Mouse (Mus musculus) cerebellum, postnatal 14 days (tissue): ENCODE results near the gene Lmntd2.

ENCODE experiments used
- DNase-seq, 2 experiments: peaks; one replicate each; pipeline ENCODE4 v3.0.0; 2021; ENCODE audit warnings: mixed read lengths in 2 of 2

Gene Lmntd2

GRCm38 (mm10) chr7:141190220-141190619, 23.7 kb downstream of the Lmntd2 start:
- DNase-seq: no peak

- no peak for DNase-seq
Observed at GRCm38 (mm10) chr7:141188733-141189132, 25.1 kb downstream of the Lmntd2 start.

- no peak for DNase-seq
Observed at GRCm38 (mm10) chr7:141188194-141188593, 25.7 kb downstream of the Lmntd2 start.

- peak; percentile 94 for DNase-seq
Observed at GRCm38 (mm10) chr7:141176173-141176572, 37.7 kb downstream of the Lmntd2 start.

GRCm38 (mm10) chr7:141175068-141175467, 38.8 kb downstream of the Lmntd2 start:
- DNase-seq: no peak

- DNase-seq: no peak
Observed at GRCm38 (mm10) chr7:141173323-141173850, 40.5 kb downstream of the Lmntd2 start.

- DNase-seq: peak; percentile 95
Observed at GRCm38 (mm10) chr7:141172116-141173006, 41.5 kb downstream of the Lmntd2 start, which contains the start of gene Rnh1. Gene Rnh1, minus strand, starts transcription at chr7:141172857.

GRCm38 (mm10) chr7:141169866-141170265, 44.0 kb downstream of the Lmntd2 start:
- no peak for DNase-seq

DNA sequence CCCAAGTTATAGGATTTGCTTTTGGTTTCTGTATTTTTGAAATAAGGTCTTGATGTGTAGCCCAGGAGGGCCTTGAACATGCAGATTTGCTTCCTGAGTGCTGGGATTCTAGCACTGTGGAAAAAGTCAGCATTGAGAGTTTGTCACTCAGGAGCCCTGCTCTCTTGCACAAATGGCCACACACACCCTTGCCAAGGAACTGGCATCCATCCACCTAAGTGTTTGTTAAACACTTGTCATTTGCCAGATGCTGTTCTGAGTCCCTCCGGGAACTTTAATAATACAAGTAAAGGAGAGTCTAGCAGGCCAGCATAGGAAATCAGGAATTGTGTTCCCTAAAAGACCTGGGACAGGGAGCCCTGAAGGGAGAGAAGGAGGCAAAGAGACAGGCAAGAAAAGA, 44.6 kb downstream of the Lmntd2 start:
- DNase-seq: no peak

- DNase-seq: peak in 1 of 2 experiments; percentile 15
Observed at GRCm38 (mm10) chr7:141168518-141168953, 45.3 kb downstream of the Lmntd2 start.

DNA sequence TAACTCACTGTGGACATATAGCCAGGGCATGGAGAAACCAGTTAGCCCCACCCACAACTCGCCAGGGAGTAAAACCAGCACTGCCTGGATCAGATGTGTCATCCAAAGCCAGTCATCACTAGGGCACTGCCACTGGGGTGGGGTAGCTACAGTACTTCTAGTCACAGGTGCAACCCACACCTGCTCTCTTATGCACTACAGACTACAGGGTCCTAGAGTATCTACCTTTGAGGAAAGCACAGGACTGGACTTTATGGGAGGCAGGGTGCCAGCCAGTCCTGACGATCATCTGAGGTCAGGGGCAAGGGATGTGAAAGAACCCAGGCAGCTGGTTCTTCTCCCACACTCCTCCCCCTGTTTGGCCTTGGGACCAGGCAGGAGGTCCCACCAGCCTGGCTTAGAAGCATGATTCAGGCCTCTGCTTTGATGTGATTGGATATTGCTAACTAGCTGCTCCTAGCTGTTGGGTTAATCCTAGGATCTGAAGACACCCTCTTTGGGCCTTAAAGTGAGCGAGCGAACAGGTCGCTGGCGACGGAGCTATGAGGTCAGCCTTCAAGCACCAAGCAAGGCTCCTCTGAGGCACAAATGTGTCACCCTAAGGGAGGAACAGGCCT, 45.9 kb downstream of the Lmntd2 start:
- peak in 1 of 2 experiments; percentile 30 for DNase-seq

GRCm38 (mm10) chr7:141164850-141165249, 49.0 kb downstream of the Lmntd2 start:
- DNase-seq: no peak

DNA sequence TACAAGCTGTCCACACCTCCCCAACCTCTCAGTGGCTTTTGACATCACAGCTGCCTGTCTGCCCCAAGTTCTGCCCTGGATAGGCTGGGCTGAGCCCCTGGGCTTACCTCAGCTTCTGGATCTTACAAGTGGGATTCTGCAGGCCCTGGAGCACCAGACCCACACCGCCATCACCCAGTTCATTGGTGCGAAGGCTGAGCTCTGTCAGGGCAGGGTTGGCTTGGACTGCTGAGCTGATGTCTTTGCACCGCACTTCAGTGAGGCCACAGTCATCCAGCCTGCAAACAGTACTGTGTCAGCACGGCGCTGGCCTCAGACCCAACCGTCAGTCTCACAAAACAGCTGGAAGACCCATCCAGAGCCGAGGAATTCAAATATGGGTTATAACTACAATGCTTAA, 49.5 kb downstream of the Lmntd2 start:
- no peak for DNase-seq
